Mouse (Mus musculus): Measurements from ENCODE around the gene Gnb5.

DNA sequence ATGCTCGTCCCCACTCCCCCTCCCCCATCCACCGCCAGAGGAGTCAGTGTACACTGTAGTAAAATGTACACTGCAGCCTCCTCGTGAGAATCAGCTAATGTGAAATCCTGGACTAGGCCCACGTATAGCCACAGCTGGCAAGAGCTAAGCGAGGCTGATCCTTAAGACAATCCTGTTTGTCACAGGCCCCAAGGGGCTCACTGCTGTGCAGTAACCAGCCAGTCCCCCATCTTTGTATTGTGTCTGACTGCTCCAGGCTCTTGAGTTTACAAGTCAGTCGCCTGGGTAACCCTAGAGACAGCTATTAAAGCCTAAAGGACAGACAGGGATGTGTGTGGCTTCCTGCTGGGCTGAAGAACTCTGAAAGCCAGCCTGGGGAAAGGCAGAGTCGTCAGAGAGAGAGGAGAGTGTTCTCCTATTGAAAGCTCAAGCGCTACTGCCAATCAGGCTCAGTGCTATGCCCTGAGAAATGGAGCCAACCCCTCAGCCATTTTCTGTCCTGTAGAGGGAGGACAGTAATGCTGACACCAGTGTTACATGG is 44.7 kb upstream of the Gnb5 start:
- TF ChIP-seq CTCF (IDR thresholded peaks at IDR 0.05; ENCODE audit: low read depth) (peak; percentile 11; the same call in 1 of the 2 replicates), EP300 (optimal IDR thresholded peaks at IDR 0.05) (no peak)

Data from stomach, postnatal 0 days (tissue).